Mouse (Mus musculus): ENCODE data around the gene Bcorl1. TPM values are rescaled to one million over a fixed set of nuclear protein-coding genes. Genes with fewer than 3 reads are reported as not detected.

The Bcorl1 gene
- polyA plus RNA-seq, 1 experiment from 2014 or later = 3.6 TPM

DNA sequence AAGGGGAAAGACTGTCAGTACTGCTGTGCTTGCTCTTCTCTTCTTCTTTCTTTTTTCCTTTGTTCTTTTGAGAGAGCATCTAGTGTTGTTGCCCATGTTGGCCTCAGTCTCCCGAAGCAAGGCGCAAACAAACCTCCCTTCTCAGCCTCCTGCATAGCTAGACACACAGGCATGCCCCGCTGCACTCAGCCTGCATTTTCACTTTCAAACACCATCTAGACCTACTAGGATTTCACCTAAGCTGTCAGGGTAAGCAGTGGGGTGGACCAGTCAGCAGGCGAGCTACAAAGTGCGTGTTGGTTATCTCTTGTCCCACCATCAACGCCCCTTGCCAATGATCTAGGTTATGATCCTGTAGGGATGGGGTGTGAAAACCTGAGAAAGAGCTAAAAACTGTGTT is 100.4 kb downstream of the Bcorl1 start:
- Histone ChIP-seq H3K9me3 (replicated peaks) (no peaks in the 10 kb centered on the region), H3K4me1 (replicated peaks) (peaks cover 15% of the 10 kb centered on the region), H3K27ac (replicated peaks) (no peak overlapping the region), H3K9ac (no peak overlapping the region), H3K4me2 (no peak overlapping the region), H3K27me3 (no peaks in the 10 kb centered on the region), H3K36me3 (replicated peaks) (no peaks in the 10 kb centered on the region), H3K4me3 (replicated peaks) (no peak overlapping the region)
- no peak for ATAC-seq (ENCODE audit: insufficient read depth)
- 71% methylated on average over 6 of the region's 6 CpGs for WGBS (ENCODE audit: insufficient replicate concordance)

DNA sequence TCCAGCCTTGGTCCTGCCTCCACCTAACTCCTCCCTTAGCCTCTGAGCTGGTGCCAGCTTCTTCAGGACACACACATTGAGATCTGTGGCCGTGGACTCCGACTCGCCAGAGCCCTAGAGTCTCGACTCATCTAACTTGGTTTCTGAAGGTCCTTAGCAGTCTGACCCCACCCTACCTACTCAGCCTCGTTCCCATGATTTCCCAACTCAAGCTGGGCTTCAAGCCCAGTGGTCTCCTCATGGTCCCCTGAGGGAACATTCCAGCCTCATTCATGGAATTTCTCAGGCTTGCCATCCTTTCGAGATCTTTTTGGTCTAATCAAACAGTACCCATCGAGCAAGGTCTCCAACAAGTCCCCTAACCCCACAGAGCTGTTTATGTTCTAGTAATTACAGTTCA is 100.8 kb downstream of the Bcorl1 start:
- peaks cover 15% of the 10 kb centered on the region for H3K4me1 ChIP-seq (replicated peaks)
- H3K9me3 ChIP-seq (replicated peaks) = no peaks in the 10 kb centered on the region
- H3K27me3 ChIP-seq = no peaks in the 10 kb centered on the region
- WGBS (ENCODE audit: insufficient replicate concordance) = 57% methylated on average over 7 of the region's 7 CpGs
- H3K36me3 ChIP-seq (replicated peaks) = no peaks in the 10 kb centered on the region
- H3K4me2 ChIP-seq = no peak overlapping the region
- H3K27ac ChIP-seq (replicated peaks) = no peak overlapping the region
- no peak for ATAC-seq (ENCODE audit: insufficient read depth)
- H3K9ac ChIP-seq = no peak overlapping the region
- H3K4me3 ChIP-seq (replicated peaks) = no peak overlapping the region

GRCm38 (mm10) chrX:48444677-48445076 is 103.5 kb downstream of the Bcorl1 start:
- H3K4me2 ChIP-seq = no peak overlapping the region
- H3K27me3 ChIP-seq = no peaks in the 10 kb centered on the region
- no peak overlapping the region for H3K27ac ChIP-seq (replicated peaks)
- H3K9ac ChIP-seq = no peak overlapping the region
- H3K36me3 ChIP-seq (replicated peaks) = no peaks in the 10 kb centered on the region
- WGBS (ENCODE audit: insufficient replicate concordance) = 38% methylated on average over 4 of the region's 4 CpGs
- 0 out of 2 replicates have a peak, but pooled peaks cover 2% of the 10 kb centered on the region for H3K4me1 ChIP-seq (replicated peaks)
- ATAC-seq (ENCODE audit: insufficient read depth) = no peak
- no peak overlapping the region for H3K4me3 ChIP-seq (replicated peaks)
- H3K9me3 ChIP-seq (replicated peaks) = no peaks in the 10 kb centered on the region

- no peak overlapping the region for H3K9ac ChIP-seq
- no peaks in the 10 kb centered on the region for H3K36me3 ChIP-seq (replicated peaks)
- no peak for ATAC-seq (ENCODE audit: insufficient read depth)
- no peak overlapping the region for H3K4me2 ChIP-seq
- H3K27ac ChIP-seq (replicated peaks) = no peak overlapping the region
- H3K4me1 ChIP-seq (replicated peaks) = peaks cover 23% of the 10 kb centered on the region
- 61% methylated on average over 10 of the region's 10 CpGs for WGBS (ENCODE audit: insufficient replicate concordance)
- peaks cover 11% of the 10 kb centered on the region for H3K27me3 ChIP-seq
- H3K4me3 ChIP-seq (replicated peaks) = no peak overlapping the region
- H3K9me3 ChIP-seq (replicated peaks) = no peaks in the 10 kb centered on the region
Observed at GRCm38 (mm10) chrX:48449646-48450045, 108.5 kb downstream of the Bcorl1 start.

DNA sequence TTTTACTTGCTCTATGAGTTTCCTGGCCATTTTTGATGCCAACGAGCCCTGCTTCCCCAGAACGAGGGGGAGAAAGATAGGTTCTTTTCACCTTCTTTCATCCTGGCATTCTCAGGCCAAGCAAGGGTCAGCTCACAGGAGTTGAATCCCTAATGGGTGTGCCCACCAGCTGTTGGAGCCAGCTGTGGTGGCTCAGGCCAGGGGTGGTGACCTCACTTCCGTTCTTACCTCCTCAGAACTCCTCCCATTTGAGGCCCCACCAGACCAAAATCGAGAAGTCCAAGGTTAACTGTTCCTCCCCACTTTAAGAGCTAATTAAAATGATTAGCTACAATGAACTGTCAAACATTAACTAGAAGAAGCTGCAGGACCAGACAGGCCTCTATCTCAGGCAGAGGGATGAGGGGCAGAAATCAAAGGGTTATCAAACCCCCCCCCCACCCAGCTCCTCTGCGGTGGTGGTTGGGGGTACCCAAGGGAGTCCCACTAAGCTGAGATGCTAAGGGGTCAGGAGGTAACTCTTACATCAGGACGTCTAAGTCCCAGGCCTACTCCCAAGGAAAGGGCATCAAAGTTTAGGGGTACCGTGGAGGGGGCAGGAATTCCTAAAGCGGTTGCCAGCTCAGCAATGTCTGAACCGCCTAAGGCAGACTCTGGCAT is 111.2 kb downstream of the Bcorl1 start:
- no peaks in the 10 kb centered on the region for H3K9me3 ChIP-seq (replicated peaks)
- peak overlapping the region; percentile 57; the same call in 1 of the 2 replicates for H3K27ac ChIP-seq (replicated peaks)
- H3K9ac ChIP-seq = peak overlapping the region; percentile 63
- 24% methylated on average over 9 of the region's 9 CpGs for WGBS (ENCODE audit: insufficient replicate concordance)
- H3K4me2 ChIP-seq = peak overlapping the region; percentile 79
- peaks cover 16% of the 10 kb centered on the region for H3K27me3 ChIP-seq
- H3K4me3 ChIP-seq (replicated peaks) = peak overlapping the region; percentile 67
- peaks cover 26% of the 10 kb centered on the region for H3K4me1 ChIP-seq (replicated peaks)
- no peaks in the 10 kb centered on the region for H3K36me3 ChIP-seq (replicated peaks)
- no peak for ATAC-seq (ENCODE audit: insufficient read depth)

DNA sequence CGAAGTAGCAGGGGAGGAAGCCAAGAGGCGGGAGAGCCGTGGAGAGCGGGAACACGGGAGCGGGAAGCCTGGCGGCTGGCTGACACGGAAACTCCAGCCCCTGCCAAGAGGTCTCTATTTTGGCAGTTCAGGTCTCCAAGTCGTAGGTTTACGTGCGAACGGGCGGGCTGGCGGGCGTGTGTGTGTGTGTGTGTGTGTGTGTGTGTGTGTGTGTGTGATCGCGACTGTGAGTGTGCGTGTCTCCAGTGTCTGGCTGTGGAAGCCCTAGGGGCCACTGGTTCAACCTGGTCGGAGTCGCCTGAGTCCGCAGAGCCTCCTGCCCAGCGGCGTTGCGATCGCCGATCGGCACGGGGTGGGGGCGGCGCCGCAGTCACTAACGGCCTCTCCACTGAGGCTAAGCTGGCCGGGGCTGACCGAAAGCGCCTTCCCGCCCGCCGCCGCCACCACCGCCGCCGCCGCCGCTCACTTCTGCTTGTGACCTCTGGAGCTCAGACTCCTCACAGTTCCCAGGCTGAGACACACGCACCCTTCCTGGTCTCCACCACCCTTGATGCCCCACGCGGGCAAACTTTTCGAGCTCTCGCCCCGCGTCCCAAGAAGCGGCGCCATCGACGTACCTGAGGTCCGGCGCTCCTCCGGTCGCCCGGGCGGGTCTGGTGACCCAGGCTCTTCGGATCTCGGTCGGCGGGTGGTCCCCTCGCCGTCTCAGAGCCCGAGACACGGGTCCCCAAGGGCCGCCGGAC is 111.9 kb downstream of the Bcorl1 start:
- WGBS (ENCODE audit: insufficient replicate concordance) = 12% methylated on average over 69 of the region's 71 CpGs
- H3K27ac ChIP-seq (replicated peaks) = peak overlapping the region; percentile 66
- H3K4me1 ChIP-seq (replicated peaks) = peaks cover 26% of the 10 kb centered on the region
- H3K27me3 ChIP-seq = peaks cover 16% of the 10 kb centered on the region
- no peaks in the 10 kb centered on the region for H3K9me3 ChIP-seq (replicated peaks)
- H3K4me2 ChIP-seq = peak overlapping the region; percentile 79
- H3K36me3 ChIP-seq (replicated peaks) = no peaks in the 10 kb centered on the region
- ATAC-seq (ENCODE audit: insufficient read depth) = peak; percentile 30; the same call in 1 of the 2 replicates
- H3K9ac ChIP-seq = peak overlapping the region; percentile 63
- peak overlapping the region; percentile 67 for H3K4me3 ChIP-seq (replicated peaks)

DNA sequence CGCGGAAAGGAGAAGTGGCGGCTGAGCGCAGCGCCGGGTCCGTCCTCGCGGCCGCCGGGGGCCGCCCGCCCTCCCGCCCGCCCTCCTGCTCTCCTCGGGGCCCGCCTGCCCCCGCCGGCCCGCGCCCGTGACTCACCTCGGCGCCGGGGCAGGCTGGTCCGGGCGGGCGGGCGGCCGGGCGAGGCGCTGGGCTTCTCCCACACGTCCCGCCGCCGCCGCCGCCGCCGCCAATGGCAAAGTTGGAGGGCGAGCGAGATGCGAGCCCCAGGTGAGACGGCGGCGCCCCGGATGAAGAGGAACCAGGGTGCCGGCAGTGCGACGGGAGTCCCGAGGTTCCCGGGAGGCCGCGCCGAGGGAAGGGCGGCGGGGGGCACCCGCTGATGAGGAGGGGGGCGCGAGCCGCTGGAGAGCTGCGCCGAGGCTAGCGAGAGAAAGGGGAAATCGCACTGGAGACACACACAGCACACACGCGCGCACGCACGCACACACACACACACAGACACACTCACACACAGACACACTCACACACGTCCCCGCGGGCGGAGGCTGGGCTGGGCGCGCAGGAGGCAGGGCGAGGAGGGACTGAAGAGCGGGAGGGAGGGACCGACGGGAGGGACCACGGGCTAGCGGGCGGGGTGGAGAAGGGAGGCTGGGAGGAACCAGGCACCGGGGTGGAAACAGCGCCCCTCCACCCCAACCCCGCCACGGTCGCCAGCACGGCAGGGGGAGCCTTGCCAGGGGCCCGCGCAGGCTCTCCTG is 112.8 kb downstream of the Bcorl1 start:
- Histone ChIP-seq H3K4me2 (peak overlapping the region; percentile 79), H3K4me1 (replicated peaks) (peaks cover 26% of the 10 kb centered on the region), H3K27ac (replicated peaks) (peak overlapping the region; percentile 66), H3K27me3 (peaks cover 16% of the 10 kb centered on the region), H3K9me3 (replicated peaks) (no peaks in the 10 kb centered on the region), H3K9ac (peak overlapping the region; percentile 63), H3K4me3 (replicated peaks) (peak overlapping the region; percentile 67), H3K36me3 (replicated peaks) (no peaks in the 10 kb centered on the region)
- 14% methylated on average over 66 of the region's 91 CpGs for WGBS (ENCODE audit: insufficient replicate concordance)
- peak; percentile 87 for ATAC-seq (ENCODE audit: insufficient read depth)

DNA sequence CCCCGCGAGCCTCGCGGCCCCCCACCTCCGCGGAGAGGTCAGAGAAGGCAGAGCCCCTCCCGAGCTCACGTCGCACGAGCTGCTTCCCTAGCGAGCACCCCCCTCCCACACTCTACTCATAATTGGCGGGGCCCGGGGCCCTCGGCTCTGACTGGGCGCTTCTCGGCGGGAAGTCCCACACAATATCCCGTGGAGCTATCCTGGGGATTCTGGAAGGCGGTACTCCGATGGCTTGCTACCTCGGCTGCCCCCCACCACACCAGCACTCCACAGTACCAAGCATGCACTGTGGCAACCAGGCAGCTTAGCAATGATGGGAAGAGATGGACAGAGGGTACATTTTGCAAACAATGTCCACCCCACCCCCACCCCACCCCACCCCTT is 113.3 kb downstream of the Bcorl1 start:
- H3K27ac ChIP-seq (replicated peaks) = no peak overlapping the region; the same call in 1 of the 2 replicates
- peak overlapping the region; percentile 67 for H3K4me3 ChIP-seq (replicated peaks)
- no peaks in the 10 kb centered on the region for H3K9me3 ChIP-seq (replicated peaks)
- peaks cover 26% of the 10 kb centered on the region for H3K4me1 ChIP-seq (replicated peaks)
- ATAC-seq (ENCODE audit: insufficient read depth) = 0 out of 2 replicates have a peak, but pooled peaks have one; percentile 14
- peak overlapping the region; percentile 79 for H3K4me2 ChIP-seq
- 34% methylated on average over 21 of the region's 21 CpGs for WGBS (ENCODE audit: insufficient replicate concordance)
- peaks cover 16% of the 10 kb centered on the region for H3K27me3 ChIP-seq
- H3K36me3 ChIP-seq (replicated peaks) = no peaks in the 10 kb centered on the region
- H3K9ac ChIP-seq = peak overlapping the region; percentile 43; the same call in 1 of the 2 replicates

DNA sequence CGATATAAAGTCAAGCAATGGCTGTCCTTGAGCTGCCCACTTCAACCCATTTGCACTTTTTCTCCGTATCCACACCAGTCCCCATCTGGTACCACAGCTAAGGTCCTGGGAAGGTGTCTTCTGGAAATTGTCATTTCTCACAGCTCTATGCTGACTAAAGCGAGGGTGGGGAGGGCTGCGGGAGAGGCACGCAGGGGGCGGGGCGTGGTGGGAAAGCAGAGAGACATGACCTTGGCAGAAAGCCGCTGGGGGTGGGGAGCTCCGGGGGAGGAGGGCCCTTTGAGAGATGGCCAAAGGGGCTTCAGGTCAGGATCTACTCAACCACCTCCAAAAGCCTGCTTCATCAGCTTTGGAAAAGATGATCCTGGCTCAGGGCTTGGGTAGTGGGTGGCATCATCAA is 113.9 kb downstream of the Bcorl1 start:
- Histone ChIP-seq H3K27me3 (peaks cover 16% of the 10 kb centered on the region), H3K4me3 (replicated peaks) (no peak overlapping the region), H3K36me3 (replicated peaks) (no peaks in the 10 kb centered on the region), H3K4me2 (peak overlapping the region; percentile 79), H3K9ac (no peak overlapping the region), H3K27ac (replicated peaks) (no peak overlapping the region), H3K9me3 (replicated peaks) (no peaks in the 10 kb centered on the region), H3K4me1 (replicated peaks) (peaks cover 26% of the 10 kb centered on the region)
- 17% methylated on average over 9 of the region's 9 CpGs for WGBS (ENCODE audit: insufficient replicate concordance)
- ATAC-seq (ENCODE audit: insufficient read depth) = no peak

GRCm38 (mm10) chrX:48456956-48457355 is 115.8 kb downstream of the Bcorl1 start:
- H3K4me3 ChIP-seq (replicated peaks) = no peak overlapping the region
- no peak overlapping the region for H3K27ac ChIP-seq (replicated peaks)
- no peaks in the 10 kb centered on the region for H3K36me3 ChIP-seq (replicated peaks)
- no peak overlapping the region for H3K9ac ChIP-seq
- H3K4me2 ChIP-seq = no peak overlapping the region
- no peak for ATAC-seq (ENCODE audit: insufficient read depth)
- H3K27me3 ChIP-seq = peaks cover 16% of the 10 kb centered on the region
- no peaks in the 10 kb centered on the region for H3K9me3 ChIP-seq (replicated peaks)
- H3K4me1 ChIP-seq (replicated peaks) = peaks cover 18% of the 10 kb centered on the region
- WGBS (ENCODE audit: insufficient replicate concordance) = 56% methylated on average over 6 of the region's 6 CpGs

Data from liver, embryonic 15.5 days (tissue).